Mouse (Mus musculus): ENCODE results near the gene Vmn1r232.
A peak's percentile ranks its signal among the peaks of the same experiment; 100 is the strongest.

Gene Vmn1r232

GRCm38 (mm10) chr17:20919614-20920013, at the start of gene Vmn1r232:
TSS of gene Vmn1r232 (minus strand) at chr17:20919714.
- no peak for DNase-seq (ENCODE audit: low read depth, low spot score)

- DNase-seq (ENCODE audit: low read depth, low spot score): no peak
These were observed 47.2 kb upstream of the Vmn1r232 start for GRCm38 (mm10) chr17:20966681-20967080.

GRCm38 (mm10) chr17:20965421-20965820, 45.9 kb upstream of the Vmn1r232 start:
- DNase-seq (ENCODE audit: low read depth, low spot score): no peak

- DNase-seq (ENCODE audit: low read depth, low spot score): no peak
These were observed 40.9 kb upstream of the Vmn1r232 start for GRCm38 (mm10) chr17:20960386-20960785.

- DNase-seq (ENCODE audit: low read depth, low spot score): no peak
These were observed 27.1 kb upstream of the Vmn1r232 start for GRCm38 (mm10) chr17:20946636-20947035.

- DNase-seq (ENCODE audit: low read depth, low spot score): no peak
These were observed 26.6 kb upstream of the Vmn1r232 start for GRCm38 (mm10) chr17:20946026-20946565.

GRCm38 (mm10) chr17:20944985-20945891, 25.7 kb upstream of the Vmn1r232 start, which contains the start of gene Ppp2r1a:
TSS of gene Ppp2r1a (plus strand) at chr17:20945311.
- peak; percentile 99 for DNase-seq (ENCODE audit: low read depth, low spot score)

GRCm38 (mm10) chr17:20944226-20944625, 24.7 kb upstream of the Vmn1r232 start:
- no peak for DNase-seq (ENCODE audit: low read depth, low spot score)

- no peak for DNase-seq (ENCODE audit: low read depth, low spot score)
These were observed 14.5 kb downstream of the Vmn1r232 start, which contains the start of gene Vmn1r231 for GRCm38 (mm10) chr17:20904991-20905390. TSS of gene Vmn1r231 (minus strand) at chr17:20905091.
